Mouse (Mus musculus) CH12F3 (cell line): ENCODE results near the gene Nucks1.

Experiments
- in situ Hi-C: fragments of 300-500 bp; cut with MboI; formaldehyde crosslinking; loops from 2 replicates; pipeline ENCODE4 v1.14.3; 2020; ENCODE audit warnings: low sequenced_read_pairs

Nucks1 gene

GRCm38 (mm10) chr1:131964580-131964979 lies 54.2 kb downstream of the Nucks1 start:
- in situ Hi-C loops: no loop called here

GRCm38 (mm10) chr1:131965818-131966217 lies 55.5 kb downstream of the Nucks1 start:
- in situ Hi-C loops: no loop called here

DNA sequence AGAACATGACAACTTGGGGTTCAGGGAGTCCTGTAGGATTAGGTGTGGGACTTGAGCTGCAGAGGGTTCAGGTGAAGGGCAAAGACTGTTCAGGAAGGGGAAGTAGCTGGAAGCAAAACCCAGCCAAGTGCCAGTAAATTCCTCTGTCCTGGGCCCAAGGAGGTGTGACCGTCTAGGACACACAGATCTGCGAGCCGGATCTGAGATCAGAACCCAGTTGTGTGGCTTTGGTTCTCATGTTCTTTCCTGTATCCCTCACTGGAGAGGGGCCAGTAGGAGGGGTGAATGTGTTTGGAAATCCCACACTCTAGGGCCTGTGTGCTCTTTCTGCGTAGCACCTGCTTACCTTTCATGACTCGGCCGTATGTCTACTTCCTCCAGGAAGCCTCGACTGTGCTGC lies 57.0 kb downstream of the Nucks1 start:
- in situ Hi-C loops: no loop called here

DNA sequence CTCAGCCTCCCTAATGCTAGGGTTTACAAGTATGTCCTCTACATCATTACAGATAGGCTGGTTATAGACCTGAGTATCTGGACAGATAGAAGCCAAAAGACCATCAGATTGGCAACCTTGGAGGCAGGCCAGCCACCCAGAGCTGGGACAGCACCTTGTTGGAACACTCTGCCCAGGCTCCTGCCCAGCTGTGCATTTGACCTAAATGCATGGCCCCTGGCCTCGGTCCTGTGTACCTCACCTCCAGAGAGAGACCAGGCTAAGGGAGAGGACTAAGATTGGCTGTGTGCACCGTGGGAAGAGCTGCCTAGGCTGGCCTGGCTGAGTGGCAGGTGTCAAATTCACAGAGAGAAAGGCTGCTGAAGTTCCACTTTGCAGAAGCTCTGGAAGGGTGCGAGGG lies 58.2 kb downstream of the Nucks1 start:
- in situ Hi-C loops: no loop called here

- in situ Hi-C loops: no loop called here
Observed at GRCm38 (mm10) chr1:131968983-131969382, 58.6 kb downstream of the Nucks1 start.

DNA sequence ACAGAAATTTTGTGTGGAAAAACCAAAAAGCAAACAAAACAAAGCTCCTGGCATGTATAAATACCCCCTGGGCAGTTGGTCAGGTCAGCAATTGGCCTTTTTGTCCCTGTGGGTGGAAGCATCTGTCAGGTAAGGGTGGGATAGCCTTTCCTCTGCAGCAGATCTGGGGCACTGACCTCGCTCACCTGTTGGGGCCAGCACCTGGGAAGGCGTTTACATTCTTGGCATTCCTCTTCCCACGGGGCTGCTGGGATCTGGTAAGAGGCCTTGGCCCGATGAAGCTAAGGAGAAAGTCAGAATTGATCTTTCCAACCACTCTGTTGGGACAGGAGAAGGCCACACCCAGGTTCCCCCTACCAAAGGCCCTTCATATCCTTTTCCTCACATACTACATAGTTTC lies 59.5 kb downstream of the Nucks1 start:
- in situ Hi-C loops: no loop called here

DNA sequence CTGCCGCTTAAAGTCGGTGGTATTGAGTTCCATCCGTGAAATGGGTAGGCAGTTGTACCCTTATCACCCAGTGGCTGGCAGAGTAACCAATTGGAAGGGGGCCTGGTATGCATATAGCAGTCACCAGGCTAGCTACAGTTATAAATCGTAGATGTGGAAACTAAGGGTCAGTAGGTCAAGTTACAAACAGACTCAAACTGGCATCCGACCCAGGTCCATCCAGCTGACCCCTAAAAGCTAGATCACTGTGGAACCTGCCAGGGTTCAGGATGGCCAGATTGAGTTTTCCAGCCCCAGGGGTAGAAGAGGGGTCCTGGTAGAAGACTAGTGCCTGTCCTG lies 60.0 kb downstream of the Nucks1 start:
- in situ Hi-C loops: no loop called here

DNA sequence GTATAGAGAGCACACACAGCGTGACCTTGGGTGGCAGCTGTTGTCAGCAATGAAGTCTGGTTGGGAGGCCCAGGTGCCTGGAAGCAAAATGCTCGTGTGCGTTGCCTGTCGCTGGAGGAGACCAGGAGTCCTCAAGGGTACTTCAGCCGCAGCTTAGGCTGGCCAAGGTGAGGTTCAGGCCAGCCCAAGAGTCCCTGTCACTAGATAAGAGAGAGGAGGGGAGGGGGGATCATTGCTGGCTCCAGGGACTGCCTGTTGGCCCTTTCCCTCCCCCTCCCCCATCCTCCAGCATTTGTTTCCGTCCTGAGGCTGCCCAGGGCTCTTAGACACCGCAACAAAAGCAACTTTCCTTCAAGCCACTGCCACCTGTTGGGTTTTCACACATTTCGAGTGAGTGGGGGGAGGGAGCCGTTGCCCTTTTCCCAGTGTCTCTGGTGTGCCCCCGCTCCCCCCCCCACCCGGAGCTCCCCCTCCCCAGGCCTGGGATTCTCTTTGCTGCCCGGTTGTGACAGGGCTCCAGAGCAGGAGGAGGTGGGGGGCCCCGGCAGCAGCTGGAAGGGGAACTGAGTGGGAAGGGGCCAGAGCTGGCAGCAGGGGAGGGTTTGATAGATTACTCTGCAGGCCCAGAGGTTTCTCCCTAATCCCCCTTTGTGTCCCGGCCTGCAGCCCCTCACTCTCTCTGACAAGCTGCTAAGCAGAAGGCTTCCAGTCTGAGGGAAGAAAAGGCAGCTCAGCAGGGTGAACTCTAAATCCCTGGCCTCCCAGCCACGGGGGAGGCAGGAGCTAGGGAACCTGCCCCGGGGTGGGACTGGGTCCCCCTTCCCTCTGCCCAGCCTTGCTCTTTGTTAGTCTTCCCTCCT lies 60.6 kb downstream of the Nucks1 start:
- in situ Hi-C loops: no loop called here

- in situ Hi-C loops: no loop called here
Observed at GRCm38 (mm10) chr1:131971771-131972497, 61.6 kb downstream of the Nucks1 start.

GRCm38 (mm10) chr1:131972498-131973334 lies 62.4 kb downstream of the Nucks1 start:
- in situ Hi-C loops: no loop called here

- in situ Hi-C loops: no loop called here
Observed at GRCm38 (mm10) chr1:131973991-131974390, 63.7 kb downstream of the Nucks1 start.

DNA sequence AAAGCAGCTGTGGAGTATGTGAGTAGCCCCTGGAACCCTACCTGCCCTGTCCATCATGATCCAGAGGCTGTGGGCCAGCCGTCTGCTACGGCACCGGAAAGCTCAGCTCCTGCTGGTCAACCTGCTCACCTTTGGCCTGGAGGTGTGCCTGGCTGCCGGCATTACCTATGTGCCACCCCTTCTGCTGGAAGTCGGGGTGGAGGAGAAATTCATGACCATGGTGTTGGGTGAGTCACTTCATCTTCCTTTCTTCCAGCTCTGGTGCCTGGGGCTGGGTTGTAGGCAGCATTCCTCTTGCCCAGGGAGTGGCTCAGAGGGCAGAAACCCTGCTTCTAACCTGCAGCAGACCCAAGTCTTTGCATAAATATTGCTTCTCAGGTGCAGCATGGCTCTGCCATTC lies 66.6 kb downstream of the Nucks1 start:
- in situ Hi-C loops: loop anchor here (5.0 kb wide), 1 partner anchor 40 kb away; no protein-coding TSS in a partner anchor

- in situ Hi-C loops: no loop called here
Observed at GRCm38 (mm10) chr1:131980471-131980870, 70.1 kb downstream of the Nucks1 start.

GRCm38 (mm10) chr1:131981378-131982013 lies 71.2 kb downstream of the Nucks1 start:
- in situ Hi-C loops: no loop called here

GRCm38 (mm10) chr1:131982907-131983306 lies 72.6 kb downstream of the Nucks1 start:
- in situ Hi-C loops: no loop called here

DNA sequence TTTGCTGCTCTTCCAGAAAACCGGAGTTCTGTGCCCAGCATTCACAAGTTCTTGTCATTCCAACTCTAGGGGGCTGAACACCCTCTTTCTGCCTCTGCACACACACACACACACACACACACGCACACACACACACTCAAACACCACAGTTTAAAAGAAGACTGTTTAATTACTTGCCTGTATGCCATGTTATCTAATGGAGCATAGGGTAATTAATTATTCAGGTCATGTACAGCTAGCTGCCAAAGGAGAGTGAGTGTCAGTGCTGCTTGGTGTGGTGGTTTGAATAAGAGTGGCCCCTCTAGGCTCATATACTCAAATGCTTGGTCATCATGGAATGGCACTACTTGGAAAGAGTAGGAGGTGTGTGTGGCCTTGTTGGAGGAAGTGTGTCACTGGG lies 73.5 kb downstream of the Nucks1 start:
- in situ Hi-C loops: no loop called here
